8 mouse cellular contexts compared by ENCODE assay signal in the genomic region with DNA sequence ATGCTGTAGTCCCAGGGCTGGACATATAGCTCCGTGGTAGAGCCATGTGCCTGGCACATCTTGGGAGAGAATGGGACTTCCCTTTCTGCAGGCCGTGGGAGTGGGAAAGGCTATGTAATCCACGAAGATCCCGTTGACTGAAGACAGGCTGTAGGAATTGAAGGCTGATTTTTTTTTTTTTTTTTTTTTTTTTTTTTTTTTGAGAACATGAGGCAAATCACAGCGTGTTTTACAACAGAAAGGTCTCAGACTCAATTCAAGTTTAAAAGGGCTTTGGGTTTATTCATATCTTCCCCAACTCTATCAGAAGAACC. TPM values are rescaled to one million over a fixed set of nuclear protein-coding genes. Genes with fewer than 3 reads are reported as not detected.
DNase-seq lines count a peak whose midpoint lies in the region; ATAC-seq and TF ChIP-seq lines count a peak whose summit lies in the region.

No protein-coding gene starts in this region.

- no peak for DNase-seq in left cerebral cortex, postnatal 10 days (ENCODE audit: extremely low spot score in 1 of 2, low spot score in 2 of 2)
- no peak for DNase-seq in gastrocnemius, adult 8-10 months (ENCODE audit: low spot score in 2 of 2)
- no peak for DNase-seq in kidney, adult 11 months

- peak overlapping the region; percentile 94 for H3K9ac ChIP-seq in limb, embryonic 12.5 days (replicated peaks)

- no peaks in the 10 kb centered on the region for H3K9me3 ChIP-seq in megakaryocyte, embryonic 14.5 days
- H3K9me3 ChIP-seq in limb, embryonic 12.5 days: no peaks in the 10 kb centered on the region

- H3K4me1 ChIP-seq in megakaryocyte, embryonic 14.5 days: peaks cover 47% of the 10 kb centered on the region
- peaks cover 17% of the 10 kb centered on the region for H3K4me1 ChIP-seq in limb, embryonic 12.5 days (replicated peaks)
- peaks cover 7% of the 10 kb centered on the region for H3K4me1 ChIP-seq in olfactory bulb, adult 2 months (ENCODE audit: control insufficient read depth, insufficient read depth, low read length)

- H3K4me2 ChIP-seq in limb, embryonic 12.5 days: peak overlapping the region; percentile 75

- peak overlapping the region; percentile 98 for H3K4me3 ChIP-seq in megakaryocyte, embryonic 14.5 days (replicated peaks)
- peak overlapping the region; percentile 80 for H3K4me3 ChIP-seq in limb, embryonic 12.5 days (replicated peaks)
- H3K4me3 ChIP-seq in olfactory bulb, adult 2 months (ENCODE audit: insufficient read depth, low read depth, low read length): peak overlapping the region; percentile 93

- peak overlapping the region; percentile 98 for H3K27ac ChIP-seq in limb, embryonic 12.5 days
- H3K27ac ChIP-seq in olfactory bulb, adult 2 months (ENCODE audit: insufficient read depth, low read depth, low read length): no peak overlapping the region

- no peak for TF ChIP-seq CTCF in olfactory bulb, adult 2 months (IDR thresholded peaks at IDR 0.05; ENCODE audit: insufficient read depth, low read depth, low read length)

- intact Hi-C loops in left cerebral cortex, postnatal 10 days (cut with DNase I): loop anchor here (10.0 kb wide), 1 partner anchor 211 kb away; no protein-coding TSS in a partner anchor

- under 1% methylated on average over 5 of the region's 5 CpGs for WGBS in limb, embryonic 12.5 days
- WGBS in olfactory bulb, adult 2 months: 2% methylated on average over 5 of the region's 5 CpGs

- H3K27me3 ChIP-seq in megakaryocyte, embryonic 14.5 days (replicated peaks): no peaks in the 10 kb centered on the region
- no peaks in the 10 kb centered on the region for H3K27me3 ChIP-seq in limb, embryonic 12.5 days

- H3K36me3 ChIP-seq in megakaryocyte, embryonic 14.5 days (replicated peaks; ENCODE audit: low read length): peaks cover 70% of the 10 kb centered on the region
- H3K36me3 ChIP-seq in limb, embryonic 12.5 days: peaks cover 74% of the 10 kb centered on the region

- ATAC-seq in megakaryocyte, adult 5-6 weeks (ENCODE audit: poor library complexity, severe bottlenecking): no peak
- ATAC-seq in erythroblast, adult 5-6 weeks (replicated peaks; ENCODE audit: low FRiP score, poor library complexity, severe bottlenecking): 0 out of 2 replicates have a peak, but pooled peaks have one; percentile 7
- ATAC-seq in limb, embryonic 12.5 days (ENCODE audit: insufficient number of reproducible peaks, insufficient read depth, low FRiP score, low TSS enrichment, low read depth): no peak

- no peak for TF ChIP-seq POLR2A in olfactory bulb, adult 2 months (IDR thresholded peaks at IDR 0.05; ENCODE audit: insufficient read depth, low read depth, low read length)

RNA-seq across cellular contexts. Expression of a gene that starts 1.6 kb away (rescaled TPM):
- polyA plus RNA-seq in megakaryocyte, embryonic 14.5 days (2012; ENCODE audit: insufficient read depth, low replicate concordance): 416 and 1,650 TPM in 2 replicates
- 136 and 144 TPM in 2 replicates for total RNA-seq in megakaryocyte, adult 5-6 weeks (2015)
- total RNA-seq in megakaryocyte, adult 5-6 weeks (2017): 239 and 262 TPM in 2 replicates
- total RNA-seq in erythroblast, adult 5-6 weeks (2015; ENCODE audit: low replicate concordance): 45.2 and 69.0 TPM in 2 replicates
- total RNA-seq in erythroblast, adult 5-6 weeks (2017; ENCODE audit: low replicate concordance): 159 and 219 TPM in 2 replicates
- 429 and 481 TPM in 2 replicates for polyA plus RNA-seq in limb, embryonic 12.5 days (2016; fragmentation: Nextera tagmentation; extraction: Ambion mirVana)
- not detected in 2 replicates for polyA plus RNA-seq in olfactory bulb, adult 2 months (2012; ENCODE audit: insufficient read depth, insufficient read length, low replicate concordance, missing spikeins)
- total RNA-seq in left cerebral cortex, postnatal 10 days (2021): 10 to 100 TPM; 66.5 to 67.6 TPM
- total RNA-seq in gastrocnemius, adult 8-10 months (2022): 10 to 100 TPM in 1 of 4 experiments, 1 to 10 TPM in 3; 7.8 to 10.3 (median 8.7) TPM

RNA-seq across cellular contexts. Expression of a gene that starts 8.0 kb away (rescaled TPM):
- polyA plus RNA-seq in megakaryocyte, embryonic 14.5 days (2012; ENCODE audit: insufficient read depth, low replicate concordance): 51.1 and 76.9 TPM in 2 replicates
- total RNA-seq in megakaryocyte, adult 5-6 weeks (2015): 63.1 and 83.4 TPM in 2 replicates
- 31.2 and 41.1 TPM in 2 replicates for total RNA-seq in megakaryocyte, adult 5-6 weeks (2017)
- 3,498 and 3,777 TPM in 2 replicates for total RNA-seq in erythroblast, adult 5-6 weeks (2015; ENCODE audit: low replicate concordance)
- 2,796 and 3,284 TPM in 2 replicates for total RNA-seq in erythroblast, adult 5-6 weeks (2017; ENCODE audit: low replicate concordance)
- polyA plus RNA-seq in limb, embryonic 12.5 days (2016; fragmentation: Nextera tagmentation; extraction: Ambion mirVana): 123 and 125 TPM in 2 replicates
- not detected in 2 replicates for polyA plus RNA-seq in olfactory bulb, adult 2 months (2012; ENCODE audit: insufficient read depth, insufficient read length, low replicate concordance, missing spikeins)
- 10 to 100 TPM; 20.5 to 24.0 TPM for total RNA-seq in left cerebral cortex, postnatal 10 days (2021)
- 10 to 100 TPM; 24.2 to 26.1 (median 25.2) TPM for total RNA-seq in gastrocnemius, adult 8-10 months (2022)

RNA-seq across cellular contexts. Expression of a gene that starts 10.2 kb away (rescaled TPM):
- polyA plus RNA-seq in megakaryocyte, embryonic 14.5 days (2012; ENCODE audit: insufficient read depth, low replicate concordance): 7.1 and 9.5 TPM in 2 replicates
- total RNA-seq in megakaryocyte, adult 5-6 weeks (2015): 37.7 and 39.4 TPM in 2 replicates
- 15.2 and 17.4 TPM in 2 replicates for total RNA-seq in megakaryocyte, adult 5-6 weeks (2017)
- 9.2 and 17.1 TPM in 2 replicates for total RNA-seq in erythroblast, adult 5-6 weeks (2015; ENCODE audit: low replicate concordance)
- total RNA-seq in erythroblast, adult 5-6 weeks (2017; ENCODE audit: low replicate concordance): 4.9 and 5.7 TPM in 2 replicates
- polyA plus RNA-seq in limb, embryonic 12.5 days (2016; fragmentation: Nextera tagmentation; extraction: Ambion mirVana): 38.1 and 38.6 TPM in 2 replicates
- polyA plus RNA-seq in olfactory bulb, adult 2 months (2012; ENCODE audit: insufficient read depth, insufficient read length, low replicate concordance, missing spikeins): 150 TPM in 1 of 2 replicates, not detected in the other
- total RNA-seq in left cerebral cortex, postnatal 10 days (2021): 10 to 100 TPM; 15.5 to 17.9 TPM
- total RNA-seq in gastrocnemius, adult 8-10 months (2022): 10 to 100 TPM; 10.9 to 14.8 (median 13.0) TPM

RNA-seq across cellular contexts. Expression of a gene that starts 16.0 kb away (rescaled TPM):
- 44.6 and 94.5 TPM in 2 replicates for polyA plus RNA-seq in megakaryocyte, embryonic 14.5 days (2012; ENCODE audit: insufficient read depth, low replicate concordance)
- total RNA-seq in megakaryocyte, adult 5-6 weeks (2015): 12.0 and 16.4 TPM in 2 replicates
- total RNA-seq in megakaryocyte, adult 5-6 weeks (2017): 11.0 and 13.4 TPM in 2 replicates
- total RNA-seq in erythroblast, adult 5-6 weeks (2015; ENCODE audit: low replicate concordance): 13.4 and 16.3 TPM in 2 replicates
- 14.1 and 17.0 TPM in 2 replicates for total RNA-seq in erythroblast, adult 5-6 weeks (2017; ENCODE audit: low replicate concordance)
- 7.9 and 8.1 TPM in 2 replicates for polyA plus RNA-seq in limb, embryonic 12.5 days (2016; fragmentation: Nextera tagmentation; extraction: Ambion mirVana)
- not detected in 2 replicates for polyA plus RNA-seq in olfactory bulb, adult 2 months (2012; ENCODE audit: insufficient read depth, insufficient read length, low replicate concordance, missing spikeins)
- total RNA-seq in left cerebral cortex, postnatal 10 days (2021): 100 to 1,000 TPM; 151 to 158 TPM
- total RNA-seq in gastrocnemius, adult 8-10 months (2022): 10 to 100 TPM; 10.4 to 18.9 (median 15.2) TPM

RNA-seq across cellular contexts. Expression of a gene that starts 25.4 kb away (rescaled TPM):
- polyA plus RNA-seq in megakaryocyte, embryonic 14.5 days (2012; ENCODE audit: insufficient read depth, low replicate concordance): 5.8 and 8.3 TPM in 2 replicates
- total RNA-seq in megakaryocyte, adult 5-6 weeks (2015): 19.2 and 19.4 TPM in 2 replicates
- 22.7 and 26.8 TPM in 2 replicates for total RNA-seq in megakaryocyte, adult 5-6 weeks (2017)
- 7.7 and 8.2 TPM in 2 replicates for total RNA-seq in erythroblast, adult 5-6 weeks (2015; ENCODE audit: low replicate concordance)
- 7.8 and 12.1 TPM in 2 replicates for total RNA-seq in erythroblast, adult 5-6 weeks (2017; ENCODE audit: low replicate concordance)
- 28.9 and 30.7 TPM in 2 replicates for polyA plus RNA-seq in limb, embryonic 12.5 days (2016; fragmentation: Nextera tagmentation; extraction: Ambion mirVana)
- not detected in 2 replicates for polyA plus RNA-seq in olfactory bulb, adult 2 months (2012; ENCODE audit: insufficient read depth, insufficient read length, low replicate concordance, missing spikeins)
- total RNA-seq in left cerebral cortex, postnatal 10 days (2021): 10 to 100 TPM; 42.6 to 49.1 TPM
- 10 to 100 TPM; 17.6 to 19.0 (median 18.3) TPM for total RNA-seq in gastrocnemius, adult 8-10 months (2022)

Comparison
In these comparisons a context has a peak if more than half of its experiments do, and no peak if none do; other contexts are left out.
1. RNA of a gene that starts 1.6 kb away (total RNA-seq): 136 to 262 TPM in megakaryocyte, adult 5-6 weeks, 45.2 to 219 TPM in erythroblast, adult 5-6 weeks and 66.5 to 67.6 TPM in left cerebral cortex, postnatal 10 days; 7.8 to 10.3 TPM in gastrocnemius, adult 8-10 months; every median in the first group is over 4 times any median in the second.
2. RNA of a gene that starts 8.0 kb away (total RNA-seq): 2,796 to 3,777 TPM in erythroblast, adult 5-6 weeks; 31.2 to 83.4 TPM in megakaryocyte, adult 5-6 weeks, 24.2 to 26.1 TPM in gastrocnemius, adult 8-10 months and 20.5 to 24.0 TPM in left cerebral cortex, postnatal 10 days; every median in the first group is over 10 times any median in the second.
3. Peak in every context shown above with its lines, with median percentiles within 50 percentile points of each other: H3K4me3 ChIP-seq.